Mouse (Mus musculus): ENCODE results near the gene Tuba1a. TPM values are rescaled to one million over a fixed set of nuclear protein-coding genes. Genes with fewer than 3 reads are reported as not detected.
"Not testable (repeated sequence)": the region's sequence is repeated elsewhere in the genome, so short reads cannot be mapped to it uniquely, and the experiment has no call there.

The Tuba1a gene
- polyA plus RNA-seq, 1 experiment from 2014 or later, result 2,353 TPM

GRCm38 (mm10) chr15:98983431-98984081, 30.1 kb upstream of the Tuba1a start:
- Histone ChIP-seq H3K27ac (peak overlapping the region; percentile 37), H3K4me3 (no peak overlapping the region), H3K27me3 (no peaks in the 10 kb centered on the region), H3K9ac (no peak overlapping the region), H3K4me1 (peaks cover 37% of the 10 kb centered on the region), H3K4me2 (replicated peaks) (peak overlapping the region; percentile 12; the same call in 1 of the 2 replicates), H3K36me3 (no peaks in the 10 kb centered on the region), H3K9me3 (no peaks in the 10 kb centered on the region)
- ATAC-seq (ENCODE audit: insufficient number of reproducible peaks, insufficient read depth, low FRiP score, low TSS enrichment), result no peak
- WGBS, result 39% methylated on average over 16 of the region's 16 CpGs

DNA sequence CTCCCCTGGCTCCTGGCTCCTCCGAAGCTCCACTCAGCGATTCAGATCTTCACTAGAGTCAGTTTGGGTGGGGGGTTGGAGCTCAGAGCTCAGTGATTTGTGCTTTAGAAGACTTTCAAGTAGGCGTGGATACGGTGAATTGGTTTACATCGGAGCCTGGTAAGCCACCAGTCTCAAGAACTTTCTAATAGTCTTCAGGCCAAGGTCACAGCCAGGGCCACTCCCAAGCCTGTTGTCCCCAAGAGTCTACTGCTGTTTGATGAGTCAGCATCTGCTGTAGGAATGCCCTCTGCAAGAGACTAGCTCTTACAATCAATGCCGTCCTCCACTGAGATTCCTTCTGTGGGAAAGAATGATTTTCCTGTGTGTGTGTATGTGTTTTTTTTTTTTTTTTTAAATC, 28.6 kb upstream of the Tuba1a start:
- 78% methylated on average over 6 of the region's 6 CpGs for WGBS
- no peak for ATAC-seq (ENCODE audit: insufficient number of reproducible peaks, insufficient read depth, low FRiP score, low TSS enrichment)
- no peak overlapping the region for H3K27ac ChIP-seq

DNA sequence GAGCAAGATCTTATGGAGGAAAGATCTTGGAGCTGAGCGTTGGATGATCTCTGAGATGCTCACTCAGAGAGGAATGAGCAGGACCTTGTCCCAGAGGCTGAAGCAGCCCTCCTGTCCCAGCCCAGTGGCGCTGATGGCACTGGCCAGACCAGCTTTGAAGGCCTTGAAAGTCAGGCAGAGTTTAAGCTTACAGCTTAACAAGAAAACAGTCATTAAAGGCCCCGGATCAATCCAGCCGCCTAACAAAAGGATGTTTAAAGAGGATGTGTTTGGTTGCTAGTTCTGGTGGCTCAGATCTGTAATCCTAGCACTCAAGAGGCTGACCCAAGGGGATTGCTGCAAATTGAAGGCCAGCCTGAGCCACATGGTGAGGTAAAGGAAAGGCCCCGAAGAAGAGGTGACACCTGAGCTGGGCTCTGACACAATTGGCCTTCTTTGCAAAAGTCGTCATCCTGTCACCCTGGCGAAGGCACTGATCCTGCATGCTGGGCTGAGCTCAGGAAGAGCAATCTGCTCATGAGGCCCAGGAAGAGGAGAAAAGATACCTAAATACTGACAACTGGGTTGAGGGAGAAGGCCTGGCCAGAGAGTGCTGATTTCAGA, 26.6 kb upstream of the Tuba1a start:
- no peak for ATAC-seq (ENCODE audit: insufficient number of reproducible peaks, insufficient read depth, low FRiP score, low TSS enrichment)
- no peaks in the 10 kb centered on the region for H3K9me3 ChIP-seq
- H3K36me3 ChIP-seq, result no peaks in the 10 kb centered on the region
- no peaks in the 10 kb centered on the region for H3K27me3 ChIP-seq
- H3K4me2 ChIP-seq (replicated peaks), result no peak overlapping the region
- no peak overlapping the region for H3K4me3 ChIP-seq
- H3K27ac ChIP-seq, result 0 out of 2 replicates have a peak overlapping the region, but pooled peaks have one; percentile 48
- WGBS, result 36% methylated on average over 7 of the region's 7 CpGs
- H3K9ac ChIP-seq, result no peak overlapping the region
- H3K4me1 ChIP-seq, result peaks cover 29% of the 10 kb centered on the region

More for the DNA sequence above, 28.6 kb upstream of the Tuba1a start:
- no peak overlapping the region for H3K9ac ChIP-seq
- no peak overlapping the region for H3K4me3 ChIP-seq
- H3K27me3 ChIP-seq, result no peaks in the 10 kb centered on the region
- peaks cover 39% of the 10 kb centered on the region for H3K4me1 ChIP-seq
- no peaks in the 10 kb centered on the region for H3K9me3 ChIP-seq
- H3K4me2 ChIP-seq (replicated peaks), result no peak overlapping the region
- no peaks in the 10 kb centered on the region for H3K36me3 ChIP-seq

DNA sequence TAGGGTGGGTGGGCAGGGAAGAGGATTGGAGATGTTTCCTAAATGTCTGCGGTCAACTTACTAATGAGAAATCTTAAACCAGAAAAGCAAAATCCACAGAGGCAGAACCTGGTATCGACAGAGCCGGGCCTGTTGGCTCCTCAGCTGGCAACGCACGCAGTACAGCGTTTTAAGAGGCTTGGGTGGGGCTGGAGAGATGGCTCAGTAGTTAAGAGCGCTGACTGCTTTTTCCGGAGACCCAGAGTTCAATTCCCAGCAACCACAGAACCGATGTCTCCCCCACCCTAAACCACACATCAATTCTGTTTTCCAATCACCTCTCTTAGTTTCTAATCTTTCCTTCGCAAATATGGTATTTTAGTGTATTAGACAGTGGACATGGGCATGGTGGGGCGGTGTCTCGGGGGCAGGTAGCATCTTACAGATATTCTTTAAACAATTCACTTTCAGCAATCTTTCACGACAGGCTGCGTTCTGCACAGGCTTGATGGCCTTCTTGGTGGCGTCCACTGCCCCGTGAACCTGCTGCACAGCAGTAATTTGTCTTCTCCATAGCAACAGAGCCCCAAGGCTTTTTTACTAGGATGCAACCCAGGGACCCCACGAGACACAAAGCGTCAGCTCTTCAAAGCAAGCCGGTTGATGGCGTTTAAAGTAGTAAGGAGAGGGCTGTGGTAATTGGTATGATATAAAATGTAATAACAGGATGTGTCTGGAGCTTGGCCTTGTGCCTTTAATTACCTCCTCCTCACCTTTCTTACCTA, 25.1 kb upstream of the Tuba1a start:
- peaks cover 27% of the 10 kb centered on the region for H3K4me1 ChIP-seq
- peak overlapping the region; percentile 80 for H3K27ac ChIP-seq
- H3K9ac ChIP-seq, result no peak overlapping the region
- H3K4me3 ChIP-seq, result no peak overlapping the region
- no peaks in the 10 kb centered on the region for H3K36me3 ChIP-seq
- H3K27me3 ChIP-seq, result no peaks in the 10 kb centered on the region
- no peaks in the 10 kb centered on the region for H3K9me3 ChIP-seq
- 62% methylated on average over 20 of the region's 20 CpGs for WGBS
- H3K4me2 ChIP-seq (replicated peaks), result peak overlapping the region; percentile 16; the same call in 1 of the 2 replicates
- ATAC-seq (ENCODE audit: insufficient number of reproducible peaks, insufficient read depth, low FRiP score, low TSS enrichment), result no peak

DNA sequence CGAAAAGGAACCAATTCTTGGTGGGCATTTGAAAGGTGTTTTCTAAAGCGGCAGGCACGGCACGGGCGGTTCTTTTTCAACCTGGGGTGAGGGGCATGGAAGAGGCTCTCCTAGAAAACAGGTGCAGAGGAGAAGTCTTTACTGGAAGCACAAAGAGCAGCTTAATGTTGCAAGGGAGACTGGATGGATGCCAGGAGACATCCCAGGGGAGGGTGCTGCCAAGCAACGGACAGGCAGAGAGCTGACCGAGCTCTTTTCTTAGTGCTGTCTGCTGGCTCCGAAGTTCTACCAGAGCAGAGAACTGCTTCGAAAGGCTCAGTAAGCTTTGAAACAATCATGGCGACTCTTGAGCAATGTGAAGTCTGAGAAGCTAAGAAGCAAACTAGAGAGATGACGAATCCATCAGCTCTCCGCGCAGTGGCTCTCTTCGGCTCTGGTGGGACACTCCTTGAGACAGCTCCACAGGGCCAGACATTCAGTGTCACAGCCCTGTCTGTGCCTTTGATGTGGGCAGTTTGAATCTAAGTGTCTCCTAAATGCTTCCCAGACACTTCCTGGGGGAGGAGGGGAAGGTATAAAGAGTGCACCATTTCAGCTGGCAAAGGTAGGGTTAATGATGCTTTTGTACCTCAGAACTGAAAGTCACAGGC, 24.4 kb upstream of the Tuba1a start:
- Histone ChIP-seq H3K4me1 (peaks cover 27% of the 10 kb centered on the region), H3K4me3 (no peak overlapping the region), H3K27ac (peak overlapping the region; percentile 80), H3K9me3 (no peaks in the 10 kb centered on the region), H3K36me3 (no peaks in the 10 kb centered on the region), H3K9ac (no peak overlapping the region), H3K27me3 (no peaks in the 10 kb centered on the region), H3K4me2 (replicated peaks) (peak overlapping the region; percentile 16; the same call in 1 of the 2 replicates)
- 54% methylated on average over 14 of the region's 14 CpGs for WGBS
- peak; percentile 35; the same call in 1 of the 2 replicates for ATAC-seq (ENCODE audit: insufficient number of reproducible peaks, insufficient read depth, low FRiP score, low TSS enrichment)

DNA sequence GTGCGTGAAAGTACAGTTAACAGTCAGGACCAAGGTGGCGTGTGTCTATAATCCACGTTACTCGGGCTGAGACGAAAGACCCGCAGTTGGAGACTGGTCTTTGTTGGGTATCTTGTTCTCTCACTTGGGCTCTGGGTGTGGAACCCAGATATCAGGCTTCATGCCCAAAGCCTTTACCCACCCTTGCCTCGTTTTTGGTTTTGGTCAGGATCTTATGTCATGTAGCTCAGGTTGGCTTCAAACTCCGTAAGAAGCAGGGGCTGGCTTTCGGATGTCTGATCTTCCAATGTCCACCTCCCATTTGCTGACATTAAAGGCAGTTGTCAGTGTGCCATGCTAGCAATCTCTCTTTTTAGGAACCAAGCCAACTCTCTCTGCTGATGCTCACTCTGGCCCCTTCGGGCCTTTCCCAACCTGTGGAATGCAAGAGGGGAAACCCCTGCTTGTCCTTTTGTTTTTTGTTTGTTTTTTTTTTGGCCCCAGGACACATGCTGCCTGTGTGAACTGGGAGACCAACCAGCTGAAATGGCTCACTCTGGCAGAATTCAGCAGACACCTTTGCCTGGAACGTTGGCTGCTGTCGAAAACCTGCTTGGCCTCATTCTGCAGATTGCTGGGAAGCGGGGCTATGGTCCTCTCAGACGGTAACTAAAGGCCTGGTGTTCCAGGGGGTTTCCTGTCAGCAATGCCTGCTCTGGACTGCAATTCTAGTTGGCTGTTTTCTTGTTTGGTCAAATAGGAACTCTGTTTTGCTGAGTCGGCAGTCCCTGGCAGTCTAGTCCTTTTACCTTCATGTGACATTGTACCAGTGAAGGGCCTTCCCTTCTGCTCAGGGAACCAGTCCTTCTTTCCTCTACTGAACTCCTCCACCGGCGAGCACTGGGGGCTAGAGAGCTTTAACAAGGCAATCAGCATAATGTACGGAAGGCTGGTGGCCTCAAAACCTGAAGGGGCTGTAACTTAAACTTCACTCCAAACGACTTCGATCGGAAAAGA, 23.6 kb upstream of the Tuba1a start:
- H3K4me3 ChIP-seq, result no peak overlapping the region
- no peaks in the 10 kb centered on the region for H3K27me3 ChIP-seq
- WGBS, result 63% methylated on average over 21 of the region's 21 CpGs
- peak overlapping the region; percentile 80 for H3K27ac ChIP-seq
- H3K36me3 ChIP-seq, result no peaks in the 10 kb centered on the region
- H3K9ac ChIP-seq, result no peak overlapping the region
- no peaks in the 10 kb centered on the region for H3K9me3 ChIP-seq
- ATAC-seq (ENCODE audit: insufficient number of reproducible peaks, insufficient read depth, low FRiP score, low TSS enrichment), result no peak
- H3K4me1 ChIP-seq, result peaks cover 25% of the 10 kb centered on the region
- H3K4me2 ChIP-seq (replicated peaks), result 0 out of 2 replicates have a peak overlapping the region, but pooled peaks have one; percentile 16

DNA sequence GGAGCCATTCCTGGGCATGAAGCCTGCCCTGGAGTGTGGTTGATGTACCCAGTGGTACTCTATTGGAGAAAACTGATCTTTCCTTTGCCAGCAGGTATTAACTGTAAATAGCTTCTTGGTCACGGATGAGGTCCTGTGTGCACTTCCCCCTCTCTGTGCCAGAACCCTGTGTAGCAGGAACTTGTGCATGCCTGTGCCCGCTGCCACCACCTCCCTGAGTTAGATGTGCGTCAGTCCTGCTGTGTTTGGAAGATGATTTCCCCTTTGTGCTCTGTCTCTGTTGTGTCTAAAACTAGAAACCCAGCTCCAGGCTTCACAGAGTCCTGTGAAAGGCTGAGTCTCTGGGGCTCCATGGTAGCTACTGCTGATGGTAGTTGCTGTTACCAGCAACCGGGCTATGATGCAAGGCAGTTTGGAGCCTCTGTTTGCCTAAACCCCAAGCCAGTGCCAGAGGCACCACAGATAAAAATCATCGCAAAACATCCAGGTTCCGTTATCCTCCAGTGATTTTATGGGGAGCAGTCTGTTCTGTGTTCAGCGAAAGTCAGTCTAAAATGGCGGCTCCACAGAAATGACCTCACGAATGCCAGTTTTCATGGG, 19.6 kb upstream of the Tuba1a start:
- H3K4me2 ChIP-seq (replicated peaks), result no peak overlapping the region
- no peak for ATAC-seq (ENCODE audit: insufficient number of reproducible peaks, insufficient read depth, low FRiP score, low TSS enrichment)
- H3K27me3 ChIP-seq, result no peaks in the 10 kb centered on the region
- WGBS, result 85% methylated on average over 9 of the region's 9 CpGs
- H3K9me3 ChIP-seq, result no peaks in the 10 kb centered on the region
- H3K9ac ChIP-seq, result no peak overlapping the region
- H3K4me3 ChIP-seq, result no peak overlapping the region
- no peaks in the 10 kb centered on the region for H3K36me3 ChIP-seq
- H3K27ac ChIP-seq, result no peak overlapping the region
- peaks cover 48% of the 10 kb centered on the region for H3K4me1 ChIP-seq

DNA sequence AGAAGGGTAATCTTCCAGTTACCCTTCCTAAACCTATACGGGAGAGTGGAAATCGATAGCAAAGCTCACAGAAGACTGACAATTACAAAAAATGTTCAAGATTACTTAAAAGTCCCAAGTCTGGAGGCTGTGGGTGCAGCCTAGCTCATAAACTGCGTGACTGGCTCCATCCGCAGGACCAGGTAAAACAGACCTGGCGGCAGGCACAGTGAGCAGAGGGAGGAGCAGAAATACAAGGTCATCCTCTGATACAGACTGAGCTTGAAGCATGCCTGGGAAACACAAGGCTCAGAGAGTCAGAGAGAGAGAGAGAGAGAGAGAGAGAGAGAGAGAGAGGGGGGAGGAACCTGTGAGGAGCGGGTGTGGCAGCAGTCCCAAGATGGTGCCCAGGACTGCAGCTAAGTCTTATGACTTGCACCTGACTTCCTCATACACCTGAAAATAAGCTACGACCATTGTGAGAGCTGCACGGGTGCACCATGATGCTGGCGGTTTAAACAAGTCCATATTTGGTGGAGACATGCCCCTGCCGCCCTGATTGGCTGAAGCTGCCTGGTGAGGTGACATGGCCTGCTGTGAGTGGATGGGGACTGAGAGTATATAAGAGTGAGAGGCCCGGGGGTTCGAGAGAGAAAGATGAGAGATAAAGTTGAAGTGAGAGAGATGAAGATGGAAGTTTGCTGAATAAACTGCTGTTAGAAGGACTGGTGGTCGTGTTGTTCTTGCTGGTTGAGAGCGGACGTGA, 18.2 kb upstream of the Tuba1a start:
- WGBS, result 75% methylated on average over 15 of the region's 15 CpGs
- not testable (repeated sequence) for H3K4me3 ChIP-seq; H3K4me2 ChIP-seq (replicated peaks); H3K9ac ChIP-seq; H3K9me3 ChIP-seq; H3K36me3 ChIP-seq; H3K27me3 ChIP-seq; ATAC-seq (ENCODE audit: insufficient number of reproducible peaks, insufficient read depth, low FRiP score, low TSS enrichment)
- H3K27ac ChIP-seq, result peak overlapping the region; percentile 79
- peaks cover 34% of the 10 kb centered on the region for H3K4me1 ChIP-seq

GRCm38 (mm10) chr15:98971111-98971510, 17.6 kb upstream of the Tuba1a start:
- no peak overlapping the region for H3K9ac ChIP-seq
- WGBS, result 32% methylated on average over 4 of the region's 4 CpGs
- no peak for ATAC-seq (ENCODE audit: insufficient number of reproducible peaks, insufficient read depth, low FRiP score, low TSS enrichment)
- H3K36me3 ChIP-seq, result no peaks in the 10 kb centered on the region
- H3K27me3 ChIP-seq, result no peaks in the 10 kb centered on the region
- no peaks in the 10 kb centered on the region for H3K9me3 ChIP-seq
- no peak overlapping the region for H3K4me3 ChIP-seq
- H3K4me2 ChIP-seq (replicated peaks), result 0 out of 2 replicates have a peak overlapping the region, but pooled peaks have one; percentile 6
- peak overlapping the region; percentile 79 for H3K27ac ChIP-seq
- H3K4me1 ChIP-seq, result peaks cover 34% of the 10 kb centered on the region
